Mouse (Mus musculus) CH12.LX (cell line): ENCODE results near the gene Fam187a.

Source experiments
- CHD2 ChIP-seq: IDR thresholded peaks from 2 replicates; pipeline ENCODE4 v1.6.1; 2011; ENCODE audit warnings: low read length, improper control_type of control experiment
- CTCF ChIP-seq, 2 experiments: IDR thresholded peaks in 1 of 2; conservative IDR thresholded peaks in 1 of 2; 2 replicates each; pipeline ENCODE4 v1.5.1; 2011 to 2012; ENCODE audit warnings: low read depth in 2 of 2, low read length in 2 of 2, improper control_type of control experiment in 1 of 2, inconsistent platforms in 1 of 2, mild to moderate bottlenecking in 1 of 2, moderate library complexity in 1 of 2
- EP300 ChIP-seq: IDR thresholded peaks from 2 replicates; pipeline ENCODE4 v1.6.1; 2011; ENCODE audit warnings: low read length, improper control_type of control experiment
- KAT2A ChIP-seq: IDR thresholded peaks from 2 replicates; pipeline ENCODE4 v1.6.1; 2012; ENCODE audit warnings: low read length, improper control_type of control experiment, inconsistent platforms; ENCODE audit not compliant: insufficient replicate concordance
- MAX ChIP-seq: IDR thresholded peaks from 2 replicates; pipeline ENCODE4 v1.6.1; 2011; ENCODE audit warnings: low read length, improper control_type of control experiment
- MEF2A ChIP-seq: IDR thresholded peaks from 2 replicates; pipeline ENCODE4 v1.6.1; 2014; ENCODE audit warnings: low read depth, mild to moderate bottlenecking, inconsistent platforms, low read length, improper control_type of control experiment, borderline replicate concordance
- MXI1 ChIP-seq: IDR thresholded peaks from 2 replicates; pipeline ENCODE4 v1.6.1; 2011; ENCODE audit warnings: mild to moderate bottlenecking, low read depth, low read length, improper control_type of control experiment
- POLR2A ChIP-seq: IDR thresholded peaks from 2 replicates; pipeline ENCODE4 v1.6.1; 2011; ENCODE audit warnings: low read depth, mild to moderate bottlenecking, improper control_type of control experiment, low read length
- SMC3 ChIP-seq: IDR thresholded peaks from 2 replicates; pipeline ENCODE4 v1.6.1; 2011; ENCODE audit warnings: low read depth, low read length, improper control_type of control experiment
- UBTF ChIP-seq: IDR thresholded peaks from 2 replicates; pipeline ENCODE4 v1.6.1; 2012; ENCODE audit warnings: low read depth, mild to moderate bottlenecking, inconsistent platforms, low read length, improper control_type of control experiment, moderate library complexity
- USF2 ChIP-seq: conservative IDR thresholded peaks from 2 replicates; pipeline ENCODE4 v1.6.1; 2011; ENCODE audit warnings: low read depth, low read length, improper control_type of control experiment
- ZC3H11A ChIP-seq: IDR thresholded peaks from 2 replicates; pipeline ENCODE4 v1.6.1; 2012; ENCODE audit warnings: low read depth, mild to moderate bottlenecking, inconsistent platforms, low read length, improper control_type of control experiment
- ZKSCAN1 ChIP-seq: IDR thresholded peaks from 2 replicates; pipeline ENCODE4 v1.6.1; 2012; ENCODE audit warnings: low read depth, inconsistent platforms, low read length, improper control_type of control experiment, borderline replicate concordance
- ZNF384 ChIP-seq: IDR thresholded peaks from 2 replicates; pipeline ENCODE4 v1.6.1; 2012; ENCODE audit warnings: low read depth, low read length, improper control_type of control experiment, inconsistent platforms

DNA sequence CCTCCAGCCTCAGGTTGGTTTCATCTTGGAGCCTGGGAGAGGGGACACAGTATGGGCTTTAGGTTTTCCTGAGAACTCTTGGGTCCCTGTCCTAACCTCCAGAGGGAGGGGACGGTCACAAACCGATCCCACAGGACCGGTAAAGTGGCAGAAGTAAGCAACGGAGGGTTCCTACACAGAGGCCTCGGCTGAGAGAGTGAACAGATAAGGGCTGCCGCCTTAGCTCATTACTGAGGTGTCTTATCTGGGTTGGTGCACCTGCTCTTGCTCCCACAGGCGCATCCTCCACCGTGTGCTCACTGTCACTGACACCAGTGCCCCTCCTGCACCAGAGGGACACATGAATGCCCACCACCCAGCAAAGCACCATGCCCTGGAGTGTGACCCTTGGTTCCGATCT lies 10.8 kb downstream of the Fam187a start:
- TF ChIP-seq CHD2, result no peak
- TF ChIP-seq MAX, result no peak
- no peak for TF ChIP-seq CTCF (conservative IDR thresholded peaks at IDR 0.05 in 1 of 2, IDR thresholded peaks at IDR 0.05 in 1 of 2; ENCODE audit: low read depth in 2 of 2, low read length in 2 of 2)
- TF ChIP-seq MXI1, result no peak
- no peak for TF ChIP-seq EP300
- no peak for TF ChIP-seq SMC3
- TF ChIP-seq POLR2A, result no peak
- TF ChIP-seq ZC3H11A, result no peak
- no peak for TF ChIP-seq MEF2A
- TF ChIP-seq ZNF384, result no peak
- no peak for TF ChIP-seq ZKSCAN1
- TF ChIP-seq USF2, result no peak
- TF ChIP-seq KAT2A, result no peak
- TF ChIP-seq UBTF, result no peak
